Mouse (Mus musculus) brain, embryonic 18.5 days (tissue): ENCODE measurements at regions not wholly inside any gene's neighbourhood (a gene's known extent, or its start where the extent isn't known, plus 50 kb on each side); places are given as distances from the start of the nearest gene placed in this dataset.

Source experiments
- DNase-seq: peaks from one replicate; pipeline ENCODE4 v3.0.0-alpha.2; 2012; ENCODE audit warnings: low read depth, low spot score

DNA sequence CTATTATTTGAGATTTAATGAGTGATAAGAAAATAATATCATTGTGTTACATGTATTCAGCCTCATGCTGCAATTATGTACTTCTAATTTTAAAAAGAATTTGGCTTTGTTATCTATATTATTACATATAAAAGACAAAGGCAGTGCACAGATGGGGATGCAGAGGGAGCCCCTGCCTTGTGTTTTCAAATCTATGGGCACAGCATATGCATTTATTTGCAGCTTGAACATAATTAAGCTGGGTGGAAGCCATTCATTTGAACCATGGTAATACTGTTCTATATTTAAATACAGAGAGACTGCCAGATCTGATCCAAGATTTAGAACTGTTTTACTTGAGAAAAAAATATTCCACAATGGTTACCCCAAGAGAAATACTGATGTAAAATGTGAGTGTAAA, 56.5 kb upstream of the Neil3 start:
- peak; percentile 43 for DNase-seq
